Mouse (Mus musculus) MEL (cell line): ENCODE data around the gene Cpped1. TPM values are rescaled to one million over a fixed set of nuclear protein-coding genes. Genes with fewer than 3 reads are reported as not detected.

Experiments
- DNase-seq: peaks from one replicate; pipeline ENCODE4 v3.0.0; 2011; ENCODE audit warnings: low read depth, low spot score
- H3K27ac ChIP-seq: 2 replicates; pipeline ENCODE4 v1.5.1; 2012; ENCODE audit warnings: low read depth, mild to moderate bottlenecking, control low read depth, low read length, moderate library complexity; ENCODE audit not compliant: control insufficient read depth
- H3K27me3 ChIP-seq, 2 experiments: fragments of 150-350 bp in 1 of 2; sonication (generic) in 1 of 2; 2 replicates each; pipeline ENCODE4 v1.6.1; 2012; ENCODE audit warnings: low read length in 2 of 2, mild to moderate bottlenecking in 2 of 2, improper control_type of control experiment in 1 of 2, moderate library complexity in 1 of 2; ENCODE audit not compliant: insufficient read depth in 2 of 2, control insufficient read depth in 1 of 2
- H3K36me3 ChIP-seq, 2 experiments: 2 replicates each; pipeline ENCODE4 v1.6.1; 2012 to 2014; ENCODE audit warnings: low read length in 2 of 2, improper control_type of control experiment in 1 of 2, inconsistent platforms in 1 of 2, mild to moderate bottlenecking in 1 of 2; ENCODE audit not compliant: insufficient read depth in 2 of 2, control insufficient read depth in 1 of 2
- H3K4me1 ChIP-seq, 2 experiments: fragments of 150-350 bp in 1 of 2; sonication (generic) in 1 of 2; 2 replicates each; pipeline ENCODE4 v1.6.1; 2012; ENCODE audit warnings: low read length in 2 of 2, improper control_type of control experiment in 1 of 2, mild to moderate bottlenecking in 1 of 2; ENCODE audit not compliant: insufficient read depth in 2 of 2, control insufficient read depth in 1 of 2
- H3K4me3 ChIP-seq, 2 experiments: fragments of 150-350 bp in 1 of 2; sonication (generic) in 1 of 2; 2 replicates each; pipeline ENCODE4 v1.5.1; 2012; ENCODE audit warnings: low read depth in 2 of 2, low read length in 2 of 2, mild to moderate bottlenecking in 2 of 2, moderate library complexity in 2 of 2, control low read depth in 1 of 2, improper control_type of control experiment in 1 of 2; ENCODE audit not compliant: control insufficient read depth in 1 of 2, insufficient read depth in 1 of 2
- H3K79me2 ChIP-seq: 2 replicates; pipeline ENCODE4 v1.6.1; 2012; ENCODE audit warnings: mild to moderate bottlenecking, low read length, moderate library complexity; ENCODE audit not compliant: control insufficient read depth, poor library complexity, insufficient read depth
- H3K9ac ChIP-seq: 2 replicates; pipeline ENCODE4 v1.6.1; 2012; ENCODE audit warnings: low read depth, mild to moderate bottlenecking, control low read depth, low read length, moderate library complexity; ENCODE audit not compliant: control insufficient read depth, poor library complexity, severe bottlenecking
- H3K9me3 ChIP-seq: fragments of 150-350 bp; sonication (generic); replicated peaks from 2 replicates; pipeline ENCODE4 v1.6.1; 2012; ENCODE audit warnings: mild to moderate bottlenecking, low read length, improper control_type of control experiment, moderate library complexity; ENCODE audit not compliant: insufficient read depth
- CHD1 ChIP-seq: IDR thresholded peaks from 2 replicates; pipeline ENCODE4 v1.6.1; 2012; ENCODE audit warnings: low read depth, mild to moderate bottlenecking, inconsistent platforms, low read length, improper control_type of control experiment
- E2F4 ChIP-seq: IDR thresholded peaks from 2 replicates; pipeline ENCODE4 v1.6.1; 2011; ENCODE audit warnings: low read depth, low read length, improper control_type of control experiment, borderline replicate concordance
- ELF1 ChIP-seq: IDR thresholded peaks from 2 replicates; pipeline ENCODE4 v1.6.1; 2014; ENCODE audit warnings: low read depth, mild to moderate bottlenecking, inconsistent platforms, low read length, improper control_type of control experiment, moderate library complexity
- GABPA ChIP-seq: IDR thresholded peaks from 2 replicates; pipeline ENCODE4 v1.6.1; 2012; ENCODE audit warnings: low read depth, mild to moderate bottlenecking, inconsistent platforms, low read length, improper control_type of control experiment, moderate library complexity
- GATA1 ChIP-seq: IDR thresholded peaks from 2 replicates; pipeline ENCODE4 v1.6.1; 2011; ENCODE audit warnings: low read depth, low read length, improper control_type of control experiment
- HCFC1 ChIP-seq: IDR thresholded peaks from 2 replicates; pipeline ENCODE4 v1.6.1; 2012; ENCODE audit warnings: low read depth, mild to moderate bottlenecking, inconsistent platforms, low read length, improper control_type of control experiment, moderate library complexity
- KAT2A ChIP-seq: conservative IDR thresholded peaks from 2 replicates; pipeline ENCODE4 v1.6.1; 2012; ENCODE audit warnings: low read depth, low read length, improper control_type of control experiment, inconsistent platforms
- MAFK ChIP-seq: IDR thresholded peaks from 2 replicates; pipeline ENCODE4 v1.6.1; 2011; ENCODE audit warnings: low read depth, mild to moderate bottlenecking, low read length, improper control_type of control experiment, borderline replicate concordance
- MAX ChIP-seq: IDR thresholded peaks from 2 replicates; pipeline ENCODE4 v1.6.1; 2011; ENCODE audit warnings: low read length, improper control_type of control experiment
- MXI1 ChIP-seq: IDR thresholded peaks from 2 replicates; pipeline ENCODE4 v1.6.1; 2011; ENCODE audit warnings: mild to moderate bottlenecking, low read depth, low read length, improper control_type of control experiment
- MYB ChIP-seq: IDR thresholded peaks from 2 replicates; pipeline ENCODE4 v1.6.1; 2011; ENCODE audit warnings: mild to moderate bottlenecking, low read depth, low read length, improper control_type of control experiment
- NRF1 ChIP-seq: IDR thresholded peaks from 2 replicates; pipeline ENCODE4 v1.6.1; 2014; ENCODE audit warnings: low read depth, mild to moderate bottlenecking, inconsistent platforms, low read length, improper control_type of control experiment, moderate library complexity; ENCODE audit not compliant: poor library complexity, insufficient read depth, severe bottlenecking
- POLR2A ChIP-seq, 2 experiments: IDR thresholded peaks; 2 replicates each; pipeline ENCODE4 v1.6.1; 2011 to 2012; ENCODE audit warnings: low read length in 2 of 2, mild to moderate bottlenecking in 2 of 2, control low read depth in 1 of 2, improper control_type of control experiment in 1 of 2, low read depth in 1 of 2, moderate library complexity in 1 of 2; ENCODE audit not compliant: control insufficient read depth in 1 of 2, insufficient read depth in 1 of 2, poor library complexity in 1 of 2
- POLR2AphosphoS2 ChIP-seq: IDR thresholded peaks from 2 replicates; pipeline ENCODE4 v1.6.1; 2011; ENCODE audit warnings: low read length, improper control_type of control experiment
- RCOR1 ChIP-seq: IDR thresholded peaks from 2 replicates; pipeline ENCODE4 v1.6.1; 2012; ENCODE audit warnings: low read depth, mild to moderate bottlenecking, inconsistent platforms, low read length, improper control_type of control experiment
- UBTF ChIP-seq: IDR thresholded peaks from 2 replicates; pipeline ENCODE4 v1.6.1; 2012; ENCODE audit warnings: low read depth, mild to moderate bottlenecking, inconsistent platforms, low read length, improper control_type of control experiment, moderate library complexity, borderline replicate concordance; ENCODE audit not compliant: insufficient read depth
- USF2 ChIP-seq, 2 experiments: IDR thresholded peaks; 2 replicates each; pipeline ENCODE4 v1.6.1; 2011 to 2012; ENCODE audit warnings: improper control_type of control experiment in 2 of 2, low read length in 2 of 2, borderline replicate concordance in 1 of 2, inconsistent platforms in 1 of 2, low read depth in 1 of 2, mild to moderate bottlenecking in 1 of 2; ENCODE audit not compliant: insufficient read depth in 1 of 2
- ZMIZ1 ChIP-seq: IDR thresholded peaks from 2 replicates; pipeline ENCODE4 v1.6.1; 2012; ENCODE audit warnings: low read depth, mild to moderate bottlenecking, inconsistent platforms, low read length, improper control_type of control experiment, moderate library complexity
- ZNF384 ChIP-seq: IDR thresholded peaks from 2 replicates; pipeline ENCODE4 v1.6.1; 2012; ENCODE audit warnings: low read depth, mild to moderate bottlenecking, inconsistent platforms, low read length, improper control_type of control experiment
- polyA plus RNA-seq, 2 experiments: library from polyadenylated mRNA; stranded (reverse) in 1 of 2; unstranded in 1 of 2; fragments of >175 nt in 1 of 2; fragments of >200 nt in 1 of 2; gene quantifications; 2 replicates each; pipeline versions ENCODE4 v1.2.1 to v1.2.4; 2012; ENCODE audit warnings: low replicate concordance in 2 of 2, low read depth in 1 of 2; ENCODE audit not compliant: insufficient read length in 2 of 2, insufficient read depth in 1 of 2, missing spikeins in 1 of 2
- total RNA-seq: library from RNA; depleted of rRNA; stranded (reverse); fragments of 300-350 nt; gene quantifications from 2 replicates; pipeline ENCODE4 v1.2.3, GENCODE M21; 2012; rRNA removed

Gene Cpped1
- total and polyA plus RNA-seq, 3 experiments = 14.1 to 29.9 TPM; not detected in 1

- H3K4me1 ChIP-seq = no peaks in the 10 kb centered on the region
Observed at GRCm38 (mm10) chr16:11754136-11754535, 155.1 kb downstream of the Cpped1 start.

More at GRCm38 (mm10) chr16:11754136-11754535, 155.1 kb downstream of the Cpped1 start:
- Histone ChIP-seq H3K27ac (no peak overlapping the region), H3K4me3 (no peak overlapping the region), H3K36me3 (no peaks in the 10 kb centered on the region), H3K9me3 (no peaks in the 10 kb centered on the region), H3K9ac (no peak overlapping the region), H3K79me2 (no peaks in the 10 kb centered on the region), H3K27me3 (no peaks in the 10 kb centered on the region)
- no peak for TF ChIP-seq GABPA
- TF ChIP-seq USF2 (IDR thresholded peaks at IDR 0.05; ENCODE audit: borderline replicate concordance in 1 of 2, insufficient read depth in 1 of 2, low read depth in 1 of 2, low read length in 2 of 2) = no peak
- TF ChIP-seq MAX = no peak
- no peak for TF ChIP-seq MXI1
- no peak for TF ChIP-seq KAT2A
- no peak for TF ChIP-seq GATA1
- no peak for TF ChIP-seq RCOR1
- no peak for TF ChIP-seq POLR2AphosphoS2
- TF ChIP-seq HCFC1 = no peak
- no peak for TF ChIP-seq UBTF
- no peak for TF ChIP-seq ZMIZ1
- no peak for TF ChIP-seq E2F4
- TF ChIP-seq CHD1 = no peak
- TF ChIP-seq ZNF384 = no peak
- no peak for TF ChIP-seq NRF1
- no peak for TF ChIP-seq POLR2A (IDR thresholded peaks at IDR 0.05; ENCODE audit: control insufficient read depth in 1 of 2, insufficient read depth in 1 of 2, low read depth in 1 of 2, low read length in 2 of 2, poor library complexity in 1 of 2)
- no peak for TF ChIP-seq MAFK
- TF ChIP-seq ELF1 = no peak
- TF ChIP-seq MYB = no peak
- DNase-seq = no peak

Other genes starting within 250 kb of the Cpped1 start
- gene Shisa9, start 74.7 kb upstream of the Cpped1 start, total RNA-seq = not detected in 2 replicates
- not detected for gene Shisa9, start 74.7 kb upstream of the Cpped1 start, polyA plus RNA-seq